Comparison of ENCODE assay signal across 8 mouse cellular contexts in genomic region chr11:79591591-79591975, GRCm38 (mm10). TPM values are rescaled to one million over a fixed set of nuclear protein-coding genes. Genes with fewer than 3 reads are reported as not detected.
DNase-seq lines count a peak whose midpoint lies in the region; ATAC-seq and TF ChIP-seq lines count a peak whose summit lies in the region.

No protein-coding gene starts in this region.

- no peak overlapping the region for H3K27ac ChIP-seq in kidney, adult 2 months (ENCODE audit: insufficient read depth, low read depth, low read length)
- H3K27ac ChIP-seq in ES-E14 (ENCODE audit: insufficient read depth, low read depth, low read length, poor library complexity, severe bottlenecking) = no peak overlapping the region
- H3K27ac ChIP-seq in embryonic facial prominence, embryonic 12.5 days = no peak overlapping the region
- H3K27ac ChIP-seq in neural tube, embryonic 14.5 days (ENCODE audit: low read depth, low read length) = peak overlapping the region; percentile 86

- H3K9me3 ChIP-seq in ES-E14 (ENCODE audit: control insufficient read depth, insufficient read depth, low read depth, low read length) = no peaks in the 10 kb centered on the region
- H3K9me3 ChIP-seq in embryonic facial prominence, embryonic 12.5 days = no peaks in the 10 kb centered on the region
- no peaks in the 10 kb centered on the region for H3K9me3 ChIP-seq in neural tube, embryonic 14.5 days (ENCODE audit: control insufficient read depth, low read length)

- peak overlapping the region; percentile 92 for H3K4me2 ChIP-seq in embryonic facial prominence, embryonic 12.5 days (replicated peaks)
- H3K4me2 ChIP-seq in neural tube, embryonic 14.5 days (ENCODE audit: low read depth, low read length) = peak overlapping the region; percentile 79

- no peak for TF ChIP-seq CTCF in kidney, adult 2 months (conservative IDR thresholded peaks at IDR 0.05; ENCODE audit: insufficient read depth, insufficient read length, low read depth, low read length)

- H3K9ac ChIP-seq in ES-E14 (ENCODE audit: insufficient read depth, low read depth, low read length, poor library complexity, severe bottlenecking) = peak overlapping the region; percentile 81
- H3K9ac ChIP-seq in embryonic facial prominence, embryonic 12.5 days = peak overlapping the region; percentile 66
- peak overlapping the region; percentile 90 for H3K9ac ChIP-seq in neural tube, embryonic 14.5 days (replicated peaks; ENCODE audit: low read depth, low read length)

- H3K27me3 ChIP-seq in kidney, adult 2 months (replicated peaks; ENCODE audit: control insufficient read depth, insufficient read depth, low read length) = no peaks in the 10 kb centered on the region
- peaks cover 49% of the 10 kb centered on the region for H3K27me3 ChIP-seq in embryonic facial prominence, embryonic 12.5 days
- H3K27me3 ChIP-seq in neural tube, embryonic 14.5 days (ENCODE audit: control insufficient read depth, insufficient read depth, low read length) = peaks cover 3% of the 10 kb centered on the region; the same call in 1 of the 2 replicates

- peak overlapping the region; percentile 46; the same call in 1 of the 2 replicates for H3K4me3 ChIP-seq in kidney, adult 2 months (ENCODE audit: insufficient read depth, low read depth, low read length)
- peak overlapping the region; percentile 73 to 88 for H3K4me3 ChIP-seq in ES-E14 (ENCODE audit: insufficient read depth in 1 of 2, low read depth in 1 of 2, low read length in 2 of 2, poor library complexity in 1 of 2, severe bottlenecking in 1 of 2)
- peak overlapping the region; percentile 59 for H3K4me3 ChIP-seq in embryonic facial prominence, embryonic 12.5 days
- peak overlapping the region; percentile 69 for H3K4me3 ChIP-seq in neural tube, embryonic 14.5 days (ENCODE audit: low read depth, low read length)

- H3K4me1 ChIP-seq in kidney, adult 2 months (ENCODE audit: control insufficient read depth, insufficient read depth, low read length) = no peaks in the 10 kb centered on the region
- H3K4me1 ChIP-seq in ES-E14 (ENCODE audit: control insufficient read depth in 2 of 2, insufficient read depth in 2 of 2, low read length in 2 of 2, poor library complexity in 1 of 2) = peaks cover 0 to 8% of the 10 kb centered on the region in 2 experiments; a peak in 1 of 4 replicates
- H3K4me1 ChIP-seq in embryonic facial prominence, embryonic 12.5 days = peaks cover 9% of the 10 kb centered on the region; the same call in 1 of the 2 replicates
- peaks cover 19% of the 10 kb centered on the region for H3K4me1 ChIP-seq in neural tube, embryonic 14.5 days (ENCODE audit: control insufficient read depth, insufficient read depth, low read length)

- ATAC-seq in embryonic facial prominence, embryonic 12.5 days (ENCODE audit: insufficient number of reproducible peaks, insufficient read depth, low FRiP score, low TSS enrichment) = no peak
- peak; percentile 28 for ATAC-seq in neural tube, embryonic 14.5 days (ENCODE audit: low read depth)

- no peak for TF ChIP-seq POLR2A in kidney, adult 2 months (IDR thresholded peaks at IDR 0.05; ENCODE audit: low read depth, low read length)

- no peaks in the 10 kb centered on the region for H3K36me3 ChIP-seq in kidney, adult 2 months (ENCODE audit: control insufficient read depth, insufficient read depth, low read length)
- H3K36me3 ChIP-seq in ES-E14 (ENCODE audit: control insufficient read depth, insufficient read depth, low read length, poor library complexity, severe bottlenecking) = no peaks in the 10 kb centered on the region
- H3K36me3 ChIP-seq in embryonic facial prominence, embryonic 12.5 days = no peaks in the 10 kb centered on the region
- no peaks in the 10 kb centered on the region for H3K36me3 ChIP-seq in neural tube, embryonic 14.5 days (ENCODE audit: control insufficient read depth, insufficient read depth, low read length)

- 34% methylated on average over 5 of the region's 5 CpGs for WGBS in kidney, adult 2 months
- WGBS in embryonic facial prominence, embryonic 12.5 days = 26% methylated on average over 5 of the region's 5 CpGs
- WGBS in neural tube, embryonic 14.5 days = 28% methylated on average over 5 of the region's 5 CpGs

- DNase-seq in kidney, adult 2 months = no peak
- no peak for DNase-seq in kidney, postnatal 4 days
- DNase-seq in ES-E14 (ENCODE audit: low read depth, low spot score) = no peak
- DNase-seq in left cerebral cortex, postnatal 36 days (ENCODE audit: low spot score in 2 of 2) = peak; percentile 49 to 58
- no peak for DNase-seq in thymus, postnatal 25 days
- DNase-seq in gastrocnemius, postnatal 4 days (ENCODE audit: low spot score in 2 of 2) = no peak

- intact Hi-C loops in left cerebral cortex, postnatal 36 days (cut with DNase I) = loop anchor here (5.0 kb wide), 1 partner anchor 36 kb away; no protein-coding TSS in a partner anchor

- in situ Hi-C loops in ES-E14 (cut with MboI; ENCODE audit: low sequenced_read_pairs in 2 of 2, unreplicated experiment in 2 of 2) = loop anchor here in 1 of 2 experiments (25.0 kb wide), 1 partner anchor 321 kb away; no protein-coding TSS in a partner anchor

TF ChIP-seq in ES-E14, 5 proteins besides CTCF, POLR2A, EP300 and RAD21:
- TF ChIP-seq HCFC1 (IDR thresholded peaks at IDR 0.05; ENCODE audit: borderline replicate concordance, insufficient read depth, low read length) (no peak), MAFK (IDR thresholded peaks at IDR 0.05; ENCODE audit: insufficient read depth, low read depth, low read length) (no peak), CHD2 (IDR thresholded peaks at IDR 0.05; ENCODE audit: low read depth, low read length) (no peak), ZC3H11A (IDR thresholded peaks at IDR 0.05; ENCODE audit: borderline replicate concordance, low read depth, low read length) (no peak), ZNF384 (IDR thresholded peaks at IDR 0.05; ENCODE audit: low read depth, low read length) (no peak)

RNA-seq across cellular contexts. Expression of gene Rab11fip4, which starts 0.6 kb away (rescaled TPM):
- polyA plus RNA-seq in kidney, adult 2 months (2012; rRNA removed) = 40.8 and 48.0 TPM in 2 replicates
- total RNA-seq in ES-E14 (2012; rRNA removed) = 13.6 TPM in 2 replicates
- polyA plus RNA-seq in embryonic facial prominence, embryonic 12.5 days (2016; fragmentation: Nextera tagmentation; extraction: Ambion mirVana) = 12.1 and 14.9 TPM in 2 replicates
- total RNA-seq in left cerebral cortex, postnatal 36 days (2021) = 100 to 1,000 TPM; 247 to 269 TPM
- polyA plus RNA-seq in neural tube, embryonic 14.5 days (2014; fragmentation: Nextera tagmentation; extraction: Ambion mirVana) = 23.1 and 28.1 TPM in 2 replicates
- under 1 TPM; 0.83 to 0.86 TPM for total RNA-seq in gastrocnemius, postnatal 4 days (2021)

Comparison
In these comparisons a context has a peak if more than half of its experiments do, and no peak if none do; other contexts are left out.
1. DNase-seq: peak in left cerebral cortex, postnatal 36 days (2 of 2); none in kidney, adult 2 months (single experiment), kidney, postnatal 4 days (0 of 2), ES-E14 (single experiment), thymus, postnatal 25 days (single experiment) and gastrocnemius, postnatal 4 days (0 of 2).
2. RNA of gene Rab11fip4, which starts 0.6 kb away (total RNA-seq): 247 to 269 TPM in left cerebral cortex, postnatal 36 days; 13.6 TPM in ES-E14 and 0.83 to 0.86 TPM in gastrocnemius, postnatal 4 days; every median in the first group is over 10 times any median in the second.
3. Peak in every context shown above with its lines, with median percentiles within 50 percentile points of each other: H3K4me3 ChIP-seq and H3K9ac ChIP-seq.